Mouse (Mus musculus) cerebellum, adult 2 months (tissue): ENCODE data around the gene Emc10.

Source experiments
- CTCF ChIP-seq: fragments of 200-500 bp; IDR thresholded peaks from 2 replicates; pipeline ENCODE4 v1.5.1; 2011; ENCODE audit warnings: low read depth, mild to moderate bottlenecking, control low read depth, low read length, moderate library complexity, borderline replicate concordance; ENCODE audit not compliant: insufficient read depth
- POLR2A ChIP-seq: fragments of 200-500 bp; IDR thresholded peaks from 2 replicates; pipeline ENCODE4 v1.6.1; 2011; ENCODE audit warnings: low read length, control low read depth, borderline replicate concordance; ENCODE audit not compliant: insufficient read depth

GRCm38 (mm10) chr7:44466006-44466887, 30.1 kb downstream of the Emc10 start:
- no peak for TF ChIP-seq POLR2A
- TF ChIP-seq CTCF: no peak
